Mouse (Mus musculus): ENCODE measurements around the gene Zfp967. TPM values are rescaled to one million over a fixed set of nuclear protein-coding genes. Genes with fewer than 3 reads are reported as not detected.
"Not testable (repeated sequence)": the region's sequence is repeated elsewhere in the genome, so short reads cannot be mapped to it uniquely, and the experiment has no call there.

Zfp967 gene
- total RNA-seq (2021) (not detected), polyA plus RNA-seq (2012; rRNA removed) (not detected in 2 replicates)
- long read RNA-seq, partial matches to known transcripts: 2 of 10 reads
- long read RNA-seq, other reads (novel, unspliced or antisense): 8 of 10 reads

DNA sequence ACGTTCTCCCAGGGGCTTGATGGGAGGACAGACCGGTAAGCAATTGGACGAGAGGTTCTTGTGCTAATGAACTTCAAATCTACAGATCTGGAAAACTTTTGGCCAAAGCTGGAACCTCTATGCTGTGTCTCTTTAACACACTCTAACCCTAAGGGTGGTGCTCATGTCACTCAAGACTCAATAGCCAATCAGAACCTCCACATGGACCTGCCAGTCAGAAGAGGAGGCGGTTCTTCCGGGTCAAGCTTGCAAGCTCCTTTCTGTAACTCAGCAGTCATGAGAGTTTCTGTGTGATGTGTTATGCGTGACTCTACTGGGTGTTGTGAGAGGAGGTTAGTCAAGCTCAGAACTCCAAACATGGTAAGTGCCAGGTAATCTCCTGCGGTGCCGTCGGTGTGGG lies at the start of gene Zfp967:
Gene Zfp967, plus strand, starts transcription at position 301 of the 400 bp plus-strand sequence.
- no CpG with 5 or more reads among the region's 9 CpGs for WGBS
- not testable (repeated sequence) for H3K79me2 ChIP-seq (replicated peaks; ENCODE audit: control insufficient read depth, insufficient read depth, low read length); H3K36me3 ChIP-seq (ENCODE audit: control insufficient read depth, insufficient read depth, low read length)

DNA sequence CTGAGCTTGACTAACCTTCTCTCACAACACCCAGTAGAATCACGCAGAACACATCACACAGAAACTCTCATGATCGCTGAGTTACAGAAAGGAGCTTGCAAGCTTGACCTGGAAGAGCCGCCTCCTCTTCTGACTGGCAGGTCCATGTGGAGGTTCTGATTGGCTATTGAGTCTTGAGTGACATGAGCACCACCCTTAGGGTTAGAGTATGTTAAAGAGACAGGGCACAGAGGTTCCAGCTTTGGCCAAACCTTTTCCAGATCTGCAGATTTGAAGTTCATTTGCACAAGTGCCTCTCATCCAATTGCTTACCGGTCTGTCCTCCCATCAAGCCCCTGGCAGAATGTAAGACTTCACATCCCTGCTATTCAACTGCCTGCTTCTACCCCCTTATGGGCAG lies 34.2 kb upstream of the Zfp967 start, which contains the start of gene Gm14434:
Gene Gm14434, minus strand, starts transcription at position 101 of the 400 bp plus-strand sequence.
- H3K36me3 ChIP-seq (ENCODE audit: control insufficient read depth, insufficient read depth, low read length); H3K79me2 ChIP-seq (replicated peaks; ENCODE audit: control insufficient read depth, insufficient read depth, low read length); H3K4me1 ChIP-seq (ENCODE audit: control insufficient read depth, insufficient read depth, low read length); H3K4me3 ChIP-seq; intact Hi-C loops (cut with DNase I); H3K9ac ChIP-seq (ENCODE audit: low read depth, low read length); H3K27ac ChIP-seq; H3K27me3 ChIP-seq (ENCODE audit: control insufficient read depth, insufficient read depth, low read length); DNase-seq: not testable (repeated sequence)
- no CpG with 5 or more reads among the region's 4 CpGs for WGBS

More for the DNA sequence above, at the start of gene Zfp967:
- intact Hi-C loops (cut with DNase I); H3K4me3 ChIP-seq; H3K9ac ChIP-seq (ENCODE audit: low read depth, low read length); H3K27me3 ChIP-seq (ENCODE audit: control insufficient read depth, insufficient read depth, low read length); H3K4me1 ChIP-seq (ENCODE audit: control insufficient read depth, insufficient read depth, low read length); H3K27ac ChIP-seq; DNase-seq: not testable (repeated sequence)

Other genes with a start within 250 kb of the Zfp967 start
- gene Gm11009, start 201.6 kb upstream of the Zfp967 start, total RNA-seq (2021): not detected
- gene Gm11009, start 201.6 kb upstream of the Zfp967 start, polyA plus RNA-seq (2012; rRNA removed): not detected in 2 replicates
- gene Gm14435, start 97.5 kb upstream of the Zfp967 start, total RNA-seq (2021): 10 to 100 TPM; 28.7 to 36.3 TPM
- 0.85 and 3.4 TPM in 2 replicates for gene Gm14435, start 97.5 kb upstream of the Zfp967 start, polyA plus RNA-seq (2012; rRNA removed)
- gene Gm14434, start 34.3 kb upstream of the Zfp967 start, total RNA-seq (2021): not detected
- 3.8 and 7.8 TPM in 2 replicates for gene Gm14434, start 34.3 kb upstream of the Zfp967 start, polyA plus RNA-seq (2012; rRNA removed)
- under 1 TPM in 1 of 2 experiments, not detected in 1; 0.41 TPM for gene Gm14308, start 115.3 kb downstream of the Zfp967 start, total RNA-seq (2021)
- gene Gm14308, start 115.3 kb downstream of the Zfp967 start, polyA plus RNA-seq (2012; rRNA removed): 2.1 and 4.9 TPM in 2 replicates
- 10 to 100 TPM; 12.9 to 15.7 TPM for gene Zfp973, start 149.5 kb downstream of the Zfp967 start, total RNA-seq (2021)
- gene Zfp973, start 149.5 kb downstream of the Zfp967 start, polyA plus RNA-seq (2012; rRNA removed): 3.3 and 7.4 TPM in 2 replicates
- 1 to 10 TPM; 6.7 to 7.5 TPM for gene Gm14305, start 187.3 kb downstream of the Zfp967 start, total RNA-seq (2021)
- 2.9 and 7.5 TPM in 2 replicates for gene Gm14305, start 187.3 kb downstream of the Zfp967 start, polyA plus RNA-seq (2012; rRNA removed)

Measured in heart, adult 2 months (tissue).